Mouse (Mus musculus) large intestine, adult 2 months (tissue): Measurements from ENCODE around the gene Klk12. TPM values are rescaled to one million over a fixed set of nuclear protein-coding genes. Genes with fewer than 3 reads are reported as not detected.

Source experiments
- DNase-seq: peaks from one replicate; pipeline ENCODE4 v3.0.0-alpha.2; 2012; ENCODE audit warnings: low read depth, low spot score
- WGBS: fragments of 180-500 bp; shearing (Covaris S2); methylation state at CpG from one replicate; pipeline ENCODE4 v1.1.7; 2018; 5-methylcytosine and 5-hydroxymethylcytosine counted together
- polyA plus RNA-seq: library from polyadenylated mRNA; depleted of rRNA; stranded (reverse); fragments of >200 nt; gene quantifications from 2 replicates; pipeline ENCODE4 v1.2.3, GENCODE M21; 2012; rRNA removed

Klk12 gene
- not detected in 2 replicates for polyA plus RNA-seq

GRCm38 (mm10) chr7:43768597-43768996, at the start of gene Klk12:
Klk12 (plus strand) TSS chr7:43768897.
- 55% methylated on average over 4 of the region's 4 CpGs for WGBS
- DNase-seq: no peak

- DNase-seq: no peak
These were observed 20.9 kb upstream of the Klk12 start for GRCm38 (mm10) chr7:43747788-43748187.

DNA sequence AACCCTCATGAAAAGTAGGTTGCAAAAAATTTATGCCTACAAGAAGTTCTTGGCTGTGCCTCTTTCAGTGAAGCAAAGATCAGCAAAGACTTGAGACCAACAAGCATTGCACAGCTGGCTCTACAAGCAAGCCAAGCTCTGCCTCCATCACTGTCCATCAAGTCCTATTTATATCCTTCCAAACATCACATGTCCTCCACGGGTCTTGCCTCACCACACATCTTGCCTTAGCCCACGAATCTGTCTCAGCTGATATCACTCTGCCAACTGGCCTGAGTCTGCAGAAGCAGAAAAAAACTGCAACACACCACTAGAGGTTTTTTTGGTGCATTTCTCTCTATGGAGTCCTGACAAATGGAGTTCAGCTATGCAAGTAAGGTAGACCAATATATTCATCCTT, 15.9 kb upstream of the Klk12 start:
- WGBS: 55% methylated on average over 2 of the region's 2 CpGs

More at GRCm38 (mm10) chr7:43747788-43748187, 20.9 kb upstream of the Klk12 start:
- WGBS: 4% methylated on average over 1 of the region's 1 CpGs

GRCm38 (mm10) chr7:43766484-43766883, 2.2 kb upstream of the Klk12 start:
- DNase-seq: no peak
- WGBS: 30% methylated on average over 8 of the region's 8 CpGs

More for the DNA sequence above, 15.9 kb upstream of the Klk12 start:
- no peak for DNase-seq

GRCm38 (mm10) chr7:43769636-43770035, 939 bp downstream of the Klk12 start:
- DNase-seq: no peak
- WGBS: 85% methylated on average over 8 of the region's 8 CpGs

GRCm38 (mm10) chr7:43770701-43771100, 2.0 kb downstream of the Klk12 start:
- WGBS: 93% methylated on average over 10 of the region's 10 CpGs
- no peak for DNase-seq

- DNase-seq: no peak
- WGBS: 90% methylated on average over 6 of the region's 6 CpGs
These were observed 3.2 kb downstream of the Klk12 start for GRCm38 (mm10) chr7:43771916-43772315.

DNA sequence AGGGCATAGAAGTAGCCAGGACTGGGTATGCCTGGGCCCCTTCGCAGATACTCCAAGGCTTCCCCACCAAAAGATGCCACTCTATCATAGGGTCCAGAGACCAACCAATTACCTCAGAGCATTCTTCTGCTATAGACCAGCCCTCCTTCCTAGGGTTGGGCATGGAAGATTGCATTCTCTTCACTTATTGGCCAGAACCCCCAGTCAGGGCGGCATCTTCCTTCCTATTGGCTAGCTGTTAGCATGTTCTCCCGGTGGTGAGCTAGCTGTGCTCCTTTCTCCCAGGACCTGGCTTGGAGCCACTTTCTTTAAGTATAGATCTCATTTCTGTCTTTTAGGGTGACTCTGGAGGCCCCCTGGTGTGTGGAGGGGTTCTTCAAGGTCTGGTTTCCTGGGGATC, 4.2 kb downstream of the Klk12 start:
- WGBS: 68% methylated on average over 3 of the region's 3 CpGs
- no peak for DNase-seq

GRCm38 (mm10) chr7:43774364-43774763, 5.7 kb downstream of the Klk12 start, which contains the start of gene Klk11:
Klk11 (plus strand) TSS chr7:43774604.
- no peak for DNase-seq
- WGBS: 84% methylated on average over 5 of the region's 5 CpGs

GRCm38 (mm10) chr7:43774802-43775201, 6.1 kb downstream of the Klk12 start:
- WGBS: 70% methylated on average over 6 of the region's 6 CpGs
- no peak for DNase-seq

GRCm38 (mm10) chr7:43775311-43776057, 6.8 kb downstream of the Klk12 start:
- DNase-seq: no peak

GRCm38 (mm10) chr7:43776506-43776905, 7.8 kb downstream of the Klk12 start:
- WGBS: 89% methylated on average over 5 of the region's 5 CpGs
- no peak for DNase-seq

More at GRCm38 (mm10) chr7:43775311-43776057, 6.8 kb downstream of the Klk12 start:
- WGBS: 40% methylated on average over 7 of the region's 7 CpGs

GRCm38 (mm10) chr7:43777423-43777822, 8.7 kb downstream of the Klk12 start:
- WGBS: 90% methylated on average over 12 of the region's 12 CpGs
- no peak for DNase-seq

GRCm38 (mm10) chr7:43778176-43778970, 9.7 kb downstream of the Klk12 start:
- DNase-seq: no peak
- WGBS: 90% methylated on average over 10 of the region's 10 CpGs

GRCm38 (mm10) chr7:43780241-43780640, 11.5 kb downstream of the Klk12 start:
- DNase-seq: no peak
- WGBS: 35% methylated on average over 6 of the region's 6 CpGs

GRCm38 (mm10) chr7:43780746-43781145, 12.0 kb downstream of the Klk12 start, which contains the start of gene Klk10:
Klk10 (plus strand) TSS chr7:43781035.
- WGBS: 11% methylated on average over 5 of the region's 5 CpGs
- peak; percentile 11 for DNase-seq

DNA sequence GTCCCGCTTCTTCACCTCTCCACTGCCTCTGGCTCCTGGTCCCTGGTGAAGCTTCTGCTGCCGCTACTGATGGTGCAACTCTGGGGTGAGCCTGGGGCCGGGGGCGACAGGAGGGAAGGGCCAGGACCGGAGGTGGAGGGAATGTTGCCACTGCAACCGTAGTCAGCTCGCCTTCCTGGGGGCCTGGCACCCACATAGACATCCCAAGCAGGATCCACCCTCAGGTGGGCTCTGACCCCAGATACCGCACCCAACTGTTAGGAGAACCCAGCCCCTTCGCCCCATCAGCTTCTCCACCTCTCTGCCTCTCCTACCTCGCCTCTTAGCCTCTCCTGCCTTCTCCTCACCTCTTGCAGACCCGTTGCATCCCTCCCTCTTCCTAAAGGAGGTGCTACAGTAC, 12.8 kb downstream of the Klk12 start:
- DNase-seq: no peak
- 86% methylated on average over 11 of the region's 11 CpGs for WGBS

DNA sequence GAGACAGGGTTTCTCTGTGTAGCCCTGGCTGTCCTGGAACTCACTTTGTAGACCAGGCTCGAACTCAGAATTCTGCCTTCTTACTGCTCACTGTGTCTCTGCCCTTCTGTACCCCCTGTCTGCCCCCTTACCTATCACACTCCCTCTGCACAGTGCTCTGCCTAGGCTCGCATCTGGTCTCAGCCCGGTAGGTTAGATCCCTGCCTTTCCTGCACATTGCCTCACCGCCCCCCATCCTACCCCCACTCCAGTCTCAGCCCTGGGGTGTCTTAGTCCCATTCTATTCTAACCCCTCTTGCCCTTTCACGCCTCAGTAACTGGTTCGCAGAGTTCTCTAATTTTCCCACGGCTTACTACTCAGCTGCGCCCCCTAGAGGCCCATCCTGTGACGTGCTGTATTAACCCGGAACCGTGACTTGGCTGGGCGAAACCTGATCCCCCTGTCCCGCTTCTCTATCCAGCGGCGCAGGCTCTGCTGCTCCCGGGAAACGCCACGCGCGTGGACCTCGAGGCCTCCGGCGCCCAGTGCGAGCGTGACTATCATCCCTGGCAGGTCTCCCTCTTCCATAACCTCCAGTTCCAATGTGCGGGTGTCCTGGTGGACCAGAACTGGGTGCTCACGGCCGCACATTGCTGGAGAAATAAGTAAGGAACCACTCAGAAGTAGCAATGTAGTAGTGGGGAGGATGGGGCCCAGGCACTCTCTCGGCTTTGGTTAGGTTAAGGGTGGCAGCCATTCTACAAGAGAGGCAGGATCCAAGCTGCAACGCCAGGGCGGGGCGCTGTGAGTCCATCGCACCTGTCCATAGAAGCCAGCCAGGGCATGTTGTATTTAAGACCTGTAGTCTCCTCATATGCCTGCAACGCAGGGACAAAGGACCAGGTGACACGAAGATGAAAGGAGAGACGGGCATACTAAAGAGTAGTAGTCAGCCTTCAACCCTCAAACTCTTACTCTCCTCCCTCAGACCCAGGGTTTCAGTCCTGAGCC, 13.9 kb downstream of the Klk12 start:
- peak; percentile 37 for DNase-seq
- 7% methylated on average over 36 of the region's 36 CpGs for WGBS

DNA sequence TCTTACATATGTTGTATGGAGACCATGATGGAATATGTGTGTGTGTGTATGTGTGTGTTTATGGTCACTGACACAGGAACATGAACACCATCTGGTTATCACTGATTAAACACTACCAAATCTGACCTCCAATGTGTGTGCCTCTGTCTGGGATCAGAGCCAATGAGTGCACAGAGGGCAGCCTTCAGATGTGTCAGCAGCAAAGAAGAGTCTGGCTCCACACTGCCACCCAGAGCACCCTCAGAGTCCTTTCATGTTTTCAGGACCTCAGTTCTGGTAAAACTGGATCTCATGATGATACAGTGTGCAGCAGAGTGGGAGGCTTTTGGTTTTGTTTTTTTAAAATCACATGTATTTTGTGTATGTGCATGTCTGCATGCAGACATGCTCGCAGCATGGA, 16.6 kb downstream of the Klk12 start:
- no peak for DNase-seq
- 74% methylated on average over 1 of the region's 1 CpGs for WGBS
